Mouse (Mus musculus): ENCODE measurements around the gene Hspa8.
"Not testable (repeated sequence)": the region's sequence is repeated elsewhere in the genome, so short reads cannot be mapped to it uniquely, and the experiment has no call there.

Hspa8 gene

DNA sequence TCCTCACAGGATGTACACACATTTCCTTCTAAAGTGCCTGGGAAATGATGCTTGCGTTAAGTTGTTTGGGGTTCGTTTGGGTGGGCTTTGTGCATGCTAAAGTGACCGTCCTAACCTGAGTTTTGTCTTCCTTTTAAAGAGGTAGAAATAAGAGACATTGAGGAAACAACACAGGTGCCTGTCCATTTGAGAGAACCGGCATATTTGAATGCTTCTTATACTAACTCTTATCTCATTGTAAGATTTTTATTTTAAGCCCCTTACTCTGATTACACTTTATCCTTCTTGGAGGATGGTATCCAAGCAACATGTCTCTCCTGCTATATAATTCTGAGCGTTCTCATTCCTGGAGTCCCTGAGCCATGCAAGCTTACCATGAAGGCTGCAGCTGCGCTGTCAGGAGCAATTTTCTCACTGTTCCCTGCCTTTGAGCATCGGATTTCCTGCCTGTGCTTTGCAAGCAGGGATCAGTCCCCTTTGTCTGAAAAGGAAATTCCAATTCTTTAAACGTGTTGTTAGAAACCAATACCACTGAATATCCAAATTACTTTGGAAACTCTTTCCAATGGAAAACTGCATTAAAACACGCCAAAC lies 16.3 kb upstream of the Hspa8 start:
- DNase-seq: no peak

DNA sequence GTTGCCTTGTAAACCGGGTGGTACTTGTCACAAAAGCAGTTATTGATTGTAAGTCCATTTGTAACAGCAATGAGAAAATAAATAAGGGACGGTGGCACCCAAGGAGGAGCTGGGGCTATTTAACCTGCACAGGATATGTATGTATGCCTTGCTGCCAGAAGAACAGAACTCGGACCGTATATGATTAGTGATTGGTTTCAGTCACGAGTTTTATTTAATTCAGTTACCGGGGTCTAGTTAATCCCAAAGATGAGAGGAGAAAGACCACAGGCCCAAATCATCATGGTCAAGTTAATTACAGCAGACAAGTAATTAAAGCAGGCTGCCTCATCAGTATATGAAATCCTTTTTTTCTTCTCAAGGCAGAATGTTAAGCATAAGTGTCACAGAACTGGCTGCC lies 15.3 kb upstream of the Hspa8 start:
- no peak for DNase-seq

DNA sequence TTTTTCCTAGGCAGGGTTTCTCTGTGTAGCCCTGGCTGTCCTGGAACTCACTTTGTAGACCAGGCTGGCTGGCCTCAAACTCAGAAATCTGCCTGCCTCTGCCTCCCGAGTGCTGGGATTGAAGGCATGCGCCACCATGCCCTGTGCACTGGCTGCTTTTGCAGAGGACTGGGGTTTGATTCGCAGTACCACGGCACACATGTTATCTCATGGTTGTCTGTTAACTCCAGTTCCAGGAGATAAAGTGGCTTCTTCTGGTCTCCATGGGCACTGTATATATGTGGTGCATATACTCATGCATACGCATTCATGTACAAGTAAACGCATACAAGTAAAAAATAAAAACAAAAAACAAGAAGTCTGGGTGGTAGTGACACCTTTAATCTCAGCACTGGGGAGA lies 14.0 kb upstream of the Hspa8 start:
- not testable (repeated sequence) for DNase-seq

DNA sequence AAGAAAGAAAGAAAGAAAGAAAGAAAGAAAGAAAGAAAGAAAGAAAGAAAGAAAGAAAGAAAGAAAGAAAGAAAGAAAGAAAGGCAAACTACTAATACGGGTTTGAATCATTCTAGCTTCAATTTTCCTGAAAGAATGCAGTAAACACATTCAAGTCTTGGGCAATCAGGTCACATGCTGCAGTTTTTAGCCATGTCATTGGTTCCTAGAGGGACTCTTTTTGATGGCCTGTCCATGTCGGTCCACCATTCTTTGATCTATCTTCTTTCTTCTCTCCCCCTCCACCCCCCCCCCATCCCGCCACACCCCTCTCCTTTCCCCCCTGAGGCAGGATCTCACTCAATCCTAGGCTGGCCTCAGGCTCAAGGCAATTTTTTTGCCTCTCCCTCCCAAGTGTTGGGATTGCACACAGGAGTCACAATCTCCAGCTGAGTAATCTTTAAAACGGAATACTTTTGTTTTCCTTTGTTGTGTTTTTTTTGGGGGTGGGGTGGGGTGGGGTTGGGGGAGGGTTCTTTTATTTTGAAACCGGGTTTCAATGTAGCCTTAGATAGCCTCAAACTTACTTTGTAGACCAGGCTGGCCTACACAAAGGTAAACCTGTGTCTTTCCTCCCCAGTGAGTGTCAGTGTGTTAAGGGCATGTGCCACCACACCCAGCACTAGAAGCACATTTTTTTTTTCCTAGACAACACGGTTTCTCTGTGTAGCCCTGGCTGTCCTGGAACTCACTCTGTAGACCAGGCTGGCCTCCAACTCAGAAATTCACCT lies 8.7 kb upstream of the Hspa8 start:
- no peak for DNase-seq

DNA sequence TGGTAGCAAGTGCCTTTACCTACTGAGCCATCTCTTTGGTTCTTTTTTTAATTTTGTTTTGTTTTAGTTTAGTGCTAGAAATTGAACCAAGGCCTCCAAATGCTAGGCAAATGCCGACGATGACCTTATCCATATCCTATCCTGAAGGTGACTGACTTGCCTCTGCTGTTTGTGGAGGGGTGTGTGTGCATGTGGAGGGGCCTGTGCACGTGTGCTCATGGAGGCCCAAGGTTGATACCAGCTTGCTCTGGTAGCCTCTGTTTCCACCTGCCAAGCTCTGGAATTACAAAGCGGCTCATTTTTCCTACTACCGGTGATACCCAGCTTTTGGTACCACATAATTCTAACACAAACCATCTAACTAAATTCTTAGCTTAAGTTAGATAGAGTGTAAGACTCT lies 7.2 kb upstream of the Hspa8 start:
- no peak for DNase-seq

DNA sequence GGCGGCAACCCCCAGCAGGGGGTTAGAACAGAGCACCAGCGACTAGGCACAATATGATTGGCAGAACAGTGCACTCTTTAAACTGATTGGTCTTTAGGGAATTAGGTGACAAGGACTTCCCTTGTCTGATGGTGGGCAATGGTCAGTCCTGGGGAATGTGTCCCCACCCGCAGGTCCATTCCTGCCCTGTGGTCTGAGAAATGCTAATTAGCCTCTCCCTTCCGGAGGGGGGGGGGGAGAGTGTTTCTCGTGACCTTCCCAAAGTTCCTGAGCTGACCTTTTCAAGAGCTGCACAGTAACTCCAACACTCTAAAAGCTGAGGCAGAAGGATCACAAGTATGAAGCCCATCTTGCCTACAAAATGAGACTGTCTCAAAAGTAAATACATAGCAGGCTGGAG lies 6.5 kb upstream of the Hspa8 start:
- DNase-seq: no peak

DNA sequence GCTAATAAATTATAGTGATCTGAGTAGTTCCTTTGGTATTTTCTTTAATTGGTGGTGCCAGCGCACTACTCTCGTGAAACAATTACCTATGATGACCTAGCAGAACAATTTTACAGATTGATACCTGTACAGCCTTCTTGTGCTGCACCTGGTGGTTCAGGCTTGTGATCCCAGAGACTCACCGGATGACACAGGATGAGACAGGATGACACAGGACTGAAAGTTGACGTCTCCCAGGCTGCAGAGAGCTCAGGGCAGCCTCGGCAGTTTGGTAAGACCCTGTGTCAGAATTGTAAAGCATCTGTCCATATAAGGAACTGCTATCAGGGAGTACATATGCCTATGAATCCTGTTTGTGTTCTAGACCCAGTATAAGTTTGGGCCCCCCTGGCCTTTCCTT lies 5.9 kb upstream of the Hspa8 start:
- no peak for DNase-seq

DNA sequence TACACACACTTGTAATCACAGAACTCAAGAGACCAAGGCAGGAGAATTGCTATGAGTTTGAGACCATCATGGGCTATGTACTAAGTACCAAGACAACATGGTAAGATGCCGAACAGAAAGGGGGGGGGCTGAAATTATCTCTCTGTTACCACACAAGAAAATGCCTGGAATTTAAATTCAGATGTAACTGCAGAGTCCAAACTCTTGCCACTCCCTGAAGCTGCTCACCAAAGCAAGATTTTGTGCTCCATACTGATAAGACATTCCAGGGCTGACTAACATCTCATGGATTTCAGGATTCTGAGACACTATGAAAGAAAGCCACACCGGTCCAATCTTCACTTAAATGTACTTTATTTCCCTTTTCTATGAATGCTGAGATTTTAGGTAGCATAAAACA lies 5.2 kb upstream of the Hspa8 start:
- DNase-seq: no peak

DNA sequence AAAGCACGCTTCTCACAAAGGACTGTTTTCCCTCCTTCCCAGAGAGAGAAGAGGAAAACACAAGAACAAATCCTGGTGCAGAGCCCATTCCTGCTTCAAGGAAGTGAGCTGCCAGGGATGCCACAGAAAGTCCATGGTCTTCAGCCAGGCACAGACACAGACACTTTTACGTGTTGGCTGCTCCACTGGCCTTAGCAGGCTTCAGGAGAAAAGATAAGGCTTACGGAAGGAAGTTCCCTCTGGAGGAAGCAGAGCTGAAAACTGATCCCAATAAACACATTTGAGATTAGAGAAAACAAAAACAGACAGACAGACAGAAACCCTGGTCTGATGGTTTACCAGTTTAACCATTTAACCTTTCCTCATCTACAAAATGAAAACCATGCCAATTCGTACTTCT lies 4.7 kb upstream of the Hspa8 start:
- DNase-seq: no peak

DNA sequence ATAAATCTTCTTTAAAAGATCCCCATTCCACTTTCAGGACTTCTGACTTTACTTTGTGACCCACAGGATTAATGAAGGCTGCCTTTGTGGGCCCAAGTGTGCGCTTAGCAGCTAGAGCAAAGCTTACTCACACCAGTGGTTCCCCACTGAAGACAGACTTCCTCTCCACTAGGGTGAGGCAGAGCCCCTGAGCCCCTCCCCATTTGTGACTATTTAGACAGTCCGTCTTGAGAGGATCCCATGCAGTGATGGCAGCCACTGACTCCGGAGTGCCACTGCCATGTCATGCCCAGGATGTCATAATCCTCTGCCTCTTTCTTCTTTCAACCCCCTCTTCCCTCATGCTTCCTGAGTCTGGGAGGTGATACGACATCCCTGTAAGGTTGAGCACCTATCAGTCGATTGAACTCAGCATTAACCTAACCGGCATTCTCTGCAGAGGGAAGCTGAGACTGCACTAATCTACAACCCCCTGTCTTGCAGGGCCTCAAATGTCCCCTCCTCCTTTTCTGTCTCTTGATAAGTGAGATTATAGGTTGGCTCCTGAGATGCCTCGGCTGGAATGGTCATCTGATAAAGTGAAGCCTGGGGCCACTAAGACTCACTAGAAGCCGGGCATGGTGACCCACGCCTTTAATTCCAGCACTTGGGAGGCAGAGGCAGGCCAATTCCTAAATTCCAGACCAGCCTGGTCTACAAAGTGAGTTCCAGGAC lies 2.4 kb upstream of the Hspa8 start:
- DNase-seq: no peak

DNA sequence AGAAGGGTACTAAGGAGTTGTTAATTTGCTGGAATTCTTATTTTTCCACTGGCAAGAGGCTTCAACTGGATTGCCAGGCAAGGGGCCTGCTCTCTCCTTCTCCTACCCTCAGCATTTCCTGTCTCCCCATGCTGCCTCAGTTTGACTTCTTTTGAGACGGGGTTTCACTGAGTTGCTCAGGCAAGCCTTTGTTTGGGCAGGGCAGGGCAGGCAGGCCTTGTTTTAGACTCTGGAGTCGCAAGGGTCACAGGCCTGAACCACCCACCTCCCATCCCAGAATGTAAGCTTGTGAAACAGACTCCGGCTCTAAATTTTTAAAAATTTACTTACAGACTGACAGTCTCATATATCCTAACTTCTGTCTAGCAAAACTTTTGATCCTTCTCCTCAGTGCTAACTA lies 1.7 kb upstream of the Hspa8 start:
- no peak for DNase-seq

DNA sequence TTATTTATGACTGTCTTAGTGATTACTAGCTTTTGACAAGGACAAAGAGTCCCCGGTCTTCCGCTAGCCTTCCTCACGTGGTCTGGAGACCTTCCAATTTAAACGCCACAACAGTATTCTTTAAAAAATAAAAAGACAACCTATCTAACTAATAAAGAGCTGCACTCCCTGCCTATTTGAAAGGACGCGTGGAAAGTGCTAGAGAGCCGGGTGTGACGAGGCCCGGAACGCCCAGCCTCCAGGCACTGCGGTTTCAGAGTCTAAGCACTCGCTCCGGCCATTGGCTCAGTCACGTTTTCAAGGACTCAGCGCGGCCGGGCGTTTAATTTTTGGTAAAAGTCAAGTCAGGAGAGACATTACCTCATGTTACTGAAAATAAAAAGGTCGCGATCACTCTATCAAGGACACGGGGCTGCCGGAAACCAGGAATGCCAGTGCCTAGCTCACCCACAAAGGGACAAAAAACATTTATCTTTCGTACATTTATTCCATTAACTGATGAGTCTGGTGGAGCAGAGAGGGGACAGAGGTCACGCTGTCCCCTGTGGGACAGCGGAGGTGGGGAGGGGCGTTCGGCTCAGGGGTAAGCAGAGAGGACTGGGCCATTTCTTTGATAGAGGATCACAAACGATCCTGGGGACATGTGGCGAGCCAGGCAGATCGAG lies 815 bp upstream of the Hspa8 start:
- peak; percentile 88 for DNase-seq

DNA sequence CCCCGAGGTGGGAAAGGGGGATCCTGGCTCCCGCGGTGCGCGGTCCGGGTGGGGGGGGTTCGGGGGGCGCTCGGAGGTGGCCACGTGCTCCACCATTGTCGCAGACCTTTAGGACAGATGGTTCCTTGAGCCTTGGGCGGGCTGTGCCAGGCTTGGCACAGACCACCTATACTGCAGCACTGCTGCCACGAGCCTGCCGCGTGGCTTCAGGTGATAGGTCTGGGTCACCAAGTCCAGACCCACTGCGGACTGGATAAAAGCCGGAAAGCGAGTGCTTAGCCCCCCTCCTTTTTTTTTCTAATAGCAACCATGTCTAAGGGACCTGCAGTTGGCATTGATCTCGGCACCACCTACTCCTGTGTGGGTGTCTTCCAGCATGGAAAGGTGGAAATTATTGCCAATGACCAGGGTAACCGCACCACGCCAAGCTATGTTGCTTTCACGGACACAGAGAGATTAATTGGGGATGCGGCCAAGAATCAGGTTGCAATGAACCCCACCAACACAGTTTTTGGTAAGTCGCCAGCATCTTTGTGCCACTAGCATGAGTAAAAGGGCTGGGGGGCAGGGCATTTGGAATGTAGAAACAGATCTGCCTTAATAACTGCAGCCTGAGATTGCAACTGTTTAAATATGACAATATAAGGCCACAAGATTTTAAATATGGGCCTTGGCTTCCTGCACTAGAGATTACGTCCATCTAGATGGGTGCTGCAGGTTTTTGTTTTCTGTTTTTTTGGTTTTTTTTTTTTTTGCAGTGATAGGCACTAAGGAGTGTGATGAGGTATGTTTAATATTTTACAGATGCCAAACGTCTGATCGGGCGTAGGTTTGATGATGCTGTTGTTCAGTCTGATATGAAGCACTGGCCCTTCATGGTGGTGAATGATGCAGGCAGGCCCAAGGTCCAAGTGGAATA lies 1.1 kb downstream of the Hspa8 start:
- DNase-seq: peak; percentile 59

DNA sequence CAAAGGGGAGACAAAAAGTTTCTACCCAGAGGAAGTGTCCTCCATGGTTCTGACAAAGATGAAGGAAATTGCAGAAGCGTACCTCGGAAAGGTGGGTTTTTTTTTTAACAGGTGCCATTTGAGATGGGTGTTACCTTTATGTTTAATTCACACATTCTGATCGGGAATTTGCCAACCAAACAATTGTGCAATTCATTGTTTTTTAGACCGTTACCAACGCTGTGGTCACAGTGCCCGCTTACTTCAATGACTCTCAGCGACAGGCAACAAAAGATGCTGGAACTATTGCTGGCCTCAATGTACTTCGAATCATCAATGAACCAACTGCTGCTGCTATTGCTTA lies 1.7 kb downstream of the Hspa8 start:
- not testable (repeated sequence) for DNase-seq

DNA sequence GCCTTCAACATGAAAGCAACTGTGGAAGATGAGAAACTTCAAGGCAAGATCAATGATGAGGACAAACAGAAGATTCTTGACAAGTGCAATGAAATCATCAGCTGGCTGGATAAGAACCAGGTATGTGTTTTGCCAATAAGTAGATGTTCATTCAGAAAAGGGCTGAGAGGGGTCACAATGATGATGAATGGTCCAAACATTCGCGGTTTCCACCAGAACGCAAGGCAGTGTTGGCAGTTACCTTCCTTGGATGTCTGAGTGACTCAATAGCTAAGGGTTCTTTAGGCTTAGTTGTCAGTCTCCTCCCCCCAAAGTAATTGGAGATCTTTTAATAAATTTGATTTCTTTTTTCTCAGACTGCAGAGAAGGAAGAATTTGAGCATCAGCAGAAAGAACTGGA lies 3.8 kb downstream of the Hspa8 start:
- DNase-seq: not testable (repeated sequence)

DNA sequence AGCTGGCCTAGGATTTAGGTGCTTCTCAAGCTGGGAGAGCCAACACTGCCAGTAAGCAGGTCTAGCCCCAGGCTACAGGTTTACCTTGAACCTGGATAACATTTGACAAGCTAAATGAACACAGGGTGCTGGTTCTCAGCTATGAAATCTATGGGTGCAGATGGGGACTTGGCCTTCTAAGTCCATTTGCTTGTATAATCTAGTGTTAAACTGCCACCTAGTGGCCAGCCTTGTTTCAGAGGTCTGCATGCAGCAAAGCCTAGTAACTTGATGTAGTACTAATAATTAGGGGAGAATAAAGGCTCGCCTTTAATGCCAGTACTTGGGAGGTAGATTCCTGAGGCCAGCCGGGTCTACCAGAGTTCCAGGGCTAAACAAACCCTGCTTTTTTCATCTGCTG lies 4.5 kb downstream of the Hspa8 start:
- DNase-seq: peak; percentile 83

DNA sequence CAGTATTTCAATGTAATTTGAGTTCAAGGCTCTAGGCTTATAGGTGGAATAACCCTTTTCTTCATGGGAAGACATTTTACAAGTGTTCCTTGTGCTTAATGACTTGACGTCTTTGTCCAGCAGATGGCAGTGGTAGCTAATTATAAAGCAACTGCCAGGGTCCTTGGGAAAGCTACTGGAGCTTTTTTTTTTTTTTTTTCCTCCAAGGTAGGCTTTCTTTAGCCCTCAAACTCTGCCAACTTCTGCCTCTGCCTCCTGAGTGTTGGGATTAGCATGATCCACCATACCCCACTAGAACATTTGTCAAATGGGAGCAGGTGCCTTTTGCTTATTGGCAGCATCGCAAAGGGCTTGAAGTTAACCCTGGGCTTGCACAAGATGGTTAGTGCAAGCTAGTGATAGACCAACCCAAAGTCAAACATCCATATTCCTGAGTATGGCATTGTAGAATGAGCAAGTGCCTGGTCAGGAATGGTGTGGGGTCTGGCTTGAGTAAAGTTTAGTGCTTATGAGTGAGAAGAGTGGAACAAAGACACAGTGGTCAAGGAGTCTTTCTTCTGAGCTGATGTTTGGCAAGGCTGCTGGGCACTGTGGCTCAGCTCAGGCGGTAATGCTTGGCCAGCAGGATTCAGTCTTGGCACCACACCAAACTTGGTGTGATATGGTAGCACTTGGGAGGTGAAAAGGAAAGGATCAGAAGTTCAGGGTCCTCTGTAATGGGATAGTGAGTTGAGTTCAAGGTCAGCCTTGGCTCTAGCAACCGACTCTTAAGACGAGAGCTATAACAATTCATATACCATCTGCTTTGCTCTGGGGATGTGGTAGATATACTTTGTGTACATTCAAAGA lies 5.9 kb downstream of the Hspa8 start:
- peak; percentile 72 for DNase-seq

DNA sequence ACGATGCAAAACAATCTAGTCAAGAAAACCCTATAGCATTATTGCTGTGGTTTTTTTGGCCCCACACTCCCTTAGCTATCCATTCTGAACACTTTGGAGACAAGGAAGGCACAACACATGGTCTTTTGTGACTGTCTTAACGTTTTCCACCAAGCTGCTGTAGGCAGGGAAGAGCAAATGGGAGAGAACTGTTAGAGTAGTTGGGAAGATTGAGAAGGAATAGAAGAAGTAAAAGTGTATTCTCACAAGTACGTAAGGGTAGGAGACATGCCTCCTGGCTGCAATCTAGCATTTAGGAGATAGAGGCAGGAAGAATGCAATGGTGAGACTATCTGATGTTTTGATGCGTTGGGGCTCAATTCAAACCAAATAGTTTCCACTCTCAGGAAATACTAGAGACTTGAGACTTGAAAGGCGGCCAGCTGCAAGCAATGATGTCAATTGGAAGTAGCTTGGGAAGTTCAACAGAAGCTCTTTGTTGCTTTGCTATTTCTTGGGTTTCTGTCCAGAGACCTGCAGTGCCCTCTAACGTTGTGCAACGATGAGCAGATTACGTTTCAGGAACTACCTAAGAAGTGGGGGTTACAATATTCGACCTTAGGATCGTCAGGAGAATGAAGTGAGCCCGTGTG lies 6.6 kb downstream of the Hspa8 start:
- DNase-seq: peak; percentile 68

DNA sequence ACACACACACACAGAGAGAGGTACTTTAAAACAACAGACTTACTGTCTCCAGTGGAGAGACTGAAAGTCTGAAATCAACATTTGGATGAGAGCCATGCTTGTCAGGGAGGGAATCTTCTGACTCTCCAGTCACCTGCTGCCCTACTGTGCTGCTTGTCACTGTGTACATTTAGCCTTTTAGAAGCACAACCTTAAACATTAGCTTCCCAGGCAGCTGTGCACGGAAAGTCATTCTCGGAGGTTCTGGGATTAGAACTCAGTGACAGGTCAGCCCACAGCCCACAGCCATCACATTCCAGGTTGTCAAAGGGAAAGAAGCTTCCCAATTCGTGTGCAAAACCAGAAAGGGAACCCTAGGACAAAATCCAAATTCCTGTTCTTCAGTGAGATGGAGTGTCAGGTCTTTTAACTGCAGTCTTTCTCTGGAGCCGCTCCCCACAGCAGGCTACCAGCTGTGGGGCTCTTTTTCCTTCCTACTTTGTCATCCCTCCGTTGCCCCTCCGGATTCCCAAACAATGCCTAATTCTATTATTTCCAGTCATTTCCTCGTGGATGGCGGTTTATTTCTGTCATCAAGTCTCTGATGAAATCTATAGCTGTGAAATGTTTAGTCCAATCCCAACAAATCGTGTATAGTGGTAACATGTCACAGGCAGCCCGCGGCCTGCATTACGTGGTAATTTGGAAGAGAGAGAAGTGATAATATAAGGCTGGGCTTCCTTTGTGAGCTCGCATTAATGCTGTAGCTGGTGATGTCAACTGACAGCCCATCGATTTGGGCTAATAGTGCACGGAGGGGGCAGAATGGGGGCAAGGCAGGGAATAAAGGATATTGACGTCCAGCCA lies 7.5 kb downstream of the Hspa8 start:
- no peak for DNase-seq

DNA sequence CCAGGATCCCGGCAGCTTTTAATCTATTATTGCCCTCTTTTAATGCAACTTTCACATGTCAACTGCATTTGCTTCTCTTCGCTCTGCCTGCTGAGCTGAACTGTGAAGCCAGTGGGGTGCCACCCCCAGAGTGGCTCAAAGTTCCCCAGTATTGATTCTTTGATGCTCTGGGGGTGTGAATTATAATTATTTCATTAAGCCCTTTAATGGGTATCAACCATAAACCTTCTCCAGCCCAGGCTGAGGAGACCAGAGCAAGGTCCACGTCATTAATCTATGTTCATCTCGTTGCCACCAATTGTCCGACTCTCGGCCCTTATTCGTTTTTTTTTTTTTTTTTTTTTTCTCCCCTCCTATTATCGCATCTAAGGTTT lies 8.1 kb downstream of the Hspa8 start:
- no peak for DNase-seq

All from kidney, postnatal 14 days (tissue).